Mouse (Mus musculus): Measurements from ENCODE around the gene Cryaa.
"Not testable (repeated sequence)": the region's sequence is repeated elsewhere in the genome, so short reads cannot be mapped to it uniquely, and the experiment has no call there.

Cryaa gene

GRCm38 (mm10) chr17:31660661-31661250, 16.9 kb upstream of the Cryaa start:
- DNase-seq, result peak; percentile 52

GRCm38 (mm10) chr17:31662855-31663254, 14.8 kb upstream of the Cryaa start:
- no peak for DNase-seq

- DNase-seq, result peak; percentile 66
Measured at GRCm38 (mm10) chr17:31664760-31665159, 12.8 kb upstream of the Cryaa start.

- no peak for DNase-seq
Measured at GRCm38 (mm10) chr17:31668306-31668705, 9.3 kb upstream of the Cryaa start.

- no peak for DNase-seq
Measured at GRCm38 (mm10) chr17:31670163-31670562, 7.4 kb upstream of the Cryaa start.

GRCm38 (mm10) chr17:31671698-31672097, 5.9 kb upstream of the Cryaa start:
- no peak for DNase-seq

GRCm38 (mm10) chr17:31672279-31672678, 5.3 kb upstream of the Cryaa start:
- no peak for DNase-seq

- DNase-seq, result no peak
Measured at GRCm38 (mm10) chr17:31674426-31674825, 3.2 kb upstream of the Cryaa start.

GRCm38 (mm10) chr17:31680450-31680849, 2.8 kb downstream of the Cryaa start:
- no peak for DNase-seq

- peak; percentile 71 for DNase-seq
Measured at GRCm38 (mm10) chr17:31685514-31686224, 8.1 kb downstream of the Cryaa start.

GRCm38 (mm10) chr17:31686225-31686564, 8.6 kb downstream of the Cryaa start:
- DNase-seq, result no peak

GRCm38 (mm10) chr17:31688112-31688511, 10.5 kb downstream of the Cryaa start:
- no peak for DNase-seq

- DNase-seq, result no peak
Measured at GRCm38 (mm10) chr17:31689606-31690005, 12.0 kb downstream of the Cryaa start.

- DNase-seq, result no peak
Measured at GRCm38 (mm10) chr17:31692918-31693317, 15.3 kb downstream of the Cryaa start.

- DNase-seq, result peak; percentile 44
Measured at GRCm38 (mm10) chr17:31693330-31694022, 15.9 kb downstream of the Cryaa start.

GRCm38 (mm10) chr17:31694023-31694376, 16.4 kb downstream of the Cryaa start:
- no peak for DNase-seq

- DNase-seq, result no peak
Measured at GRCm38 (mm10) chr17:31694949-31695348, 17.3 kb downstream of the Cryaa start.

- not testable (repeated sequence) for DNase-seq
Measured at GRCm38 (mm10) chr17:31695356-31695755, 17.7 kb downstream of the Cryaa start.

GRCm38 (mm10) chr17:31698347-31698746, 20.7 kb downstream of the Cryaa start:
- DNase-seq, result no peak

GRCm38 (mm10) chr17:31703276-31703980, 25.8 kb downstream of the Cryaa start:
- no peak for DNase-seq

- peak; percentile 79 for DNase-seq
Measured at GRCm38 (mm10) chr17:31705271-31706020, 27.8 kb downstream of the Cryaa start.

- DNase-seq, result no peak
Measured at GRCm38 (mm10) chr17:31709121-31709741, 31.6 kb downstream of the Cryaa start.
